Mouse (Mus musculus) forebrain, embryonic 11.5 days (tissue): ENCODE measurements around the gene Krcc1. TPM values are rescaled to one million over a fixed set of nuclear protein-coding genes. Genes with fewer than 3 reads are reported as not detected.

ENCODE experiments used
- ATAC-seq: fragments of 200-750 bp; cut with Nextera tagmentation; replicated peaks from 2 replicates; pipeline ENCODE4 v1.8.0; 2017; ENCODE audit warnings: moderate TSS enrichment; ENCODE audit not compliant: low FRiP score
- DNase-seq: peaks from one replicate; pipeline ENCODE4 v3.0.0-alpha.2; 2017; ENCODE audit warnings: low spot score
- H3K27ac ChIP-seq: fragments of 300-500 bp; sonication (generic); 2 replicates; pipeline ENCODE4 v1.5.1; 2014; ENCODE audit warnings: low read depth, low read length
- H3K27me3 ChIP-seq: fragments of 300-500 bp; sonication (generic); 2 replicates; pipeline ENCODE4 v1.6.1; 2014; ENCODE audit warnings: mild to moderate bottlenecking, low read length, mixed read lengths; ENCODE audit not compliant: control insufficient read depth, insufficient read depth
- H3K36me3 ChIP-seq: fragments of 300-500 bp; sonication (generic); 2 replicates; pipeline ENCODE4 v1.6.1; 2014; ENCODE audit warnings: mild to moderate bottlenecking, low read length, moderate library complexity, mixed read lengths; ENCODE audit not compliant: control insufficient read depth, insufficient read depth
- H3K4me1 ChIP-seq: fragments of 300-500 bp; sonication (generic); replicated peaks from 2 replicates; pipeline ENCODE4 v1.6.1; 2014; ENCODE audit warnings: low read length, mixed read lengths; ENCODE audit not compliant: control insufficient read depth, insufficient read depth
- H3K4me2 ChIP-seq: fragments of 300-500 bp; sonication (generic); 2 replicates; pipeline ENCODE4 v1.6.1; 2014; ENCODE audit warnings: low read depth, mild to moderate bottlenecking, low read length, moderate library complexity, mixed read lengths; ENCODE audit not compliant: severe bottlenecking
- H3K4me3 ChIP-seq: fragments of 300-500 bp; sonication (generic); 2 replicates; pipeline ENCODE4 v1.5.1; 2014; ENCODE audit warnings: low read depth, low read length
- H3K9ac ChIP-seq: fragments of 300-500 bp; sonication (generic); 2 replicates; pipeline ENCODE4 v1.6.1; 2014; ENCODE audit warnings: low read length
- H3K9me3 ChIP-seq: fragments of 300-500 bp; sonication (generic); 2 replicates; pipeline ENCODE4 v1.6.1; 2016; ENCODE audit warnings: low read length, mixed read lengths; ENCODE audit not compliant: control insufficient read depth
- WGBS: fragments of 180-500 bp; shearing (Covaris S2); extraction: QIAGEN DNeasy Blood & Tissue Kit; methylation state at CpG from one replicate; pipeline ENCODE4 v1.1.7; 2014; 5-methylcytosine and 5-hydroxymethylcytosine counted together
- polyA plus RNA-seq: library from polyadenylated mRNA; unstranded; fragments of >200 nt; fragmentation: Nextera tagmentation; extraction: Ambion mirVana; gene quantifications from 2 replicates; pipeline ENCODE4 v1.2.1, GENCODE M21; 2014

Gene Krcc1
- polyA plus RNA-seq: 31.1 and 37.1 TPM in 2 replicates

DNA sequence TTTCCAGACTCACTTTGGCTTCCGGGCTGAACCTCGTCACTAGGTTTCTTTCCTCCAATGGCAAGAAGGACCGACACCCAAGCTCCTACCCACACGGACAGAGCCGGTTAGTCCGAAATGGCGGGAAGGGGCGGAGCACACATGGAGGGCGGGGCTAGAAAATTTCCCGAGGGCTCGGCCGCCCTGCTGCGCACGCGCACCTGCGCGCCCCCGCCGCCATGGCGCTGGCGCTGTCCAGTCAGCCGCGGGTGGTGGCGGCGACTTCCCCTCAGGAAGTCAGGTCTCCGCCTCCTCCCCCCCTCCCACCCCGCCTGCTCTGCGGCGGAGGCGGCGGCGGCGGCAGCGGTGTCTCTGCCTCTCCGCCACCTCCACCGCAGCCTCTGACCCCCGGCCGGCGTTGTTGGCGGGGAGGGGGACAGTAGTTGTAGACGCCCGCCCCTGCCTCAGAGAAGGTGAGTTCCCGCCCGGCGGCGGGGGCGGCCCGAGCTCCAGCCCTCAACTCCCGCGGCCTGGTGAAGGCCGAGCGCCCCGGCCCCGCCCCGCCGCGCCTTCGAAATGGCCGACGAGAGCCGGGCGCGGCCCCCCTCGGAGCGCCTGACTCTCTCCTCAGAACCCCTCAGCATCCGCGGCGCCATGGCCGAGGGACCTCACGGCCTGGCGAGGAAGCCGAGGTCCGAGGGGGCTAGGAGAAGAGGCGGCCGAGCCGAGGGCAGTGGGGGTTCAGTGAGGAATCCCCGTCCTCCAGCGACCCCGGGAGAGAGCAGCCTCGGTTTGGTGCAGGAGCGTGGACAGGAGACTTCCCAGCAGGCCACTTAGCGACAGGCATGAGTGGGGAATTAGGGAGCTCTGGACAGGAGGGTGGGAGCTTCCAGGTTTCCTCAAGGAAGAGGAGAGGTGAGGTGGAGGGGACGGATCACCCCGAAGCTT, at the start of gene Krcc1:
TSS of gene Krcc1 (plus strand) at position 289 of the 927 bp plus-strand sequence.
- Histone ChIP-seq H3K36me3 (no peaks in the 10 kb centered on the region), H3K4me3 (peak within 1 kb of the TSS; percentile 90), H3K9me3 (no peaks in the 10 kb centered on the region), H3K4me2 (peak within 1 kb of the TSS; percentile 79), H3K9ac (peak within 1 kb of the TSS; percentile 98), H3K27ac (peak within 1 kb of the TSS; percentile 88), H3K4me1 (peaks cover 6% of the 10 kb centered on the region; the same call in 1 of the 2 replicates), H3K27me3 (no peaks in the 10 kb centered on the region)
- DNase-seq (peak; percentile 98), ATAC-seq (peak; percentile 93)
- under 1% methylated on average over 67 of the region's 84 CpGs for WGBS

GRCm38 (mm10) chr6:71224184-71224943, 47.1 kb upstream of the Krcc1 start:
- Histone ChIP-seq H3K4me1 (no peaks in the 10 kb centered on the region; the same call in 1 of the 2 replicates), H3K4me3 (no peak overlapping the region), H3K9me3 (no peaks in the 10 kb centered on the region), H3K9ac (no peak overlapping the region), H3K27ac (no peak overlapping the region), H3K27me3 (no peaks in the 10 kb centered on the region), H3K36me3 (no peaks in the 10 kb centered on the region), H3K4me2 (no peak overlapping the region)
- 84% methylated on average over 3 of the region's 3 CpGs for WGBS
- ATAC-seq: no peak
- no peak for DNase-seq

DNA sequence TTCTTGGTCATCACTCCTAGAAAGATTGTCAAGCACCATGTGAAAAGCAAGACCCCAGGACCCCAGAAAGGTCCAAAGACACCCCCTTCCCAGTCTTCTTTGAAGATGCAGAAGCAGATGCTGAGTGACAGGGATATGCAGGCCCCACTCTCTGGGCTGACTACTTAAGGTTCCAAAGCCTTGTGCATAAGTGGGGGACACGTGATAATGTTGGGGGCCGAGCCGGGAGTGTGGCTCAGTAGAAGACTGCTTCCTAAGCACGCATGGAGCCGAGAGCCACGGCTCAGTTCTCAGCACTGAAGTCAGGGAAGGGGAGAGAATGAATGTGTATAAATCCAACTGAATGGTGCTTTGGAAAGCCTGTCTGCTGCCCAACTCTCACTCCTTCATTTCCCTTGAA, 44.9 kb upstream of the Krcc1 start:
- no peaks in the 10 kb centered on the region; the same call in 1 of the 2 replicates for H3K4me1 ChIP-seq
- ATAC-seq (no peak), DNase-seq (no peak)
- H3K36me3 ChIP-seq: no peaks in the 10 kb centered on the region
- H3K27me3 ChIP-seq: no peaks in the 10 kb centered on the region
- H3K4me2 ChIP-seq: no peak overlapping the region
- H3K27ac ChIP-seq: no peak overlapping the region
- H3K4me3 ChIP-seq: no peak overlapping the region
- no peaks in the 10 kb centered on the region for H3K9me3 ChIP-seq
- 34% methylated on average over 6 of the region's 6 CpGs for WGBS
- no peak overlapping the region for H3K9ac ChIP-seq

- Histone ChIP-seq H3K27me3 (no peaks in the 10 kb centered on the region), H3K4me3 (no peak overlapping the region), H3K9me3 (no peaks in the 10 kb centered on the region), H3K27ac (no peak overlapping the region), H3K9ac (no peak overlapping the region), H3K4me1 (no peaks in the 10 kb centered on the region; the same call in 1 of the 2 replicates), H3K36me3 (no peaks in the 10 kb centered on the region), H3K4me2 (no peak overlapping the region)
- ATAC-seq: 0 out of 2 replicates have a peak, but pooled peaks have one; percentile 36
- no peak for DNase-seq
- 4% methylated on average over 7 of the region's 7 CpGs for WGBS
These were observed 44.2 kb upstream of the Krcc1 start for GRCm38 (mm10) chr6:71227157-71227770.

DNA sequence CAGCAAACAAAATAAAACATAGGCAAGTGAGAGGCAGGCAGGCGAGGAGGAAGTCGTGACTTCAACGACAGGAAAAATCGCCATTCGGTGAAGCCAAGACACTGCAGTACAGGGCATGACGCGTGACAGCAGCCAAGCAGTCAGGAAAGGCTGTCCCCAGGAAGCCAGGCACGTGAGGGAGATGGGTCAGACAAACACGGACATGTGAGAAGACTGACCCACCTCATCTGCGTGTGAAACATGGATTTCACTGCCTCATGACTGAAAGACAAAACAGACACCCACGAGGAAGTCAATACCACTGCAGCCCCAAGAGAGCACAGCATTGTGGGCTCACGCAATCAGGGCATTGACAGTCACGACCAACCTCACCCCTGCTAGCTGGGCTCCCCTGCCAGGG, 36.4 kb upstream of the Krcc1 start:
- no peak for DNase-seq
- Histone ChIP-seq H3K36me3 (no peaks in the 10 kb centered on the region), H3K27ac (no peak overlapping the region), H3K9me3 (no peaks in the 10 kb centered on the region), H3K4me3 (no peak overlapping the region), H3K27me3 (no peaks in the 10 kb centered on the region), H3K4me2 (no peak overlapping the region), H3K4me1 (no peaks in the 10 kb centered on the region), H3K9ac (no peak overlapping the region)
- 88% methylated on average over 13 of the region's 13 CpGs for WGBS
- ATAC-seq: no peak

DNA sequence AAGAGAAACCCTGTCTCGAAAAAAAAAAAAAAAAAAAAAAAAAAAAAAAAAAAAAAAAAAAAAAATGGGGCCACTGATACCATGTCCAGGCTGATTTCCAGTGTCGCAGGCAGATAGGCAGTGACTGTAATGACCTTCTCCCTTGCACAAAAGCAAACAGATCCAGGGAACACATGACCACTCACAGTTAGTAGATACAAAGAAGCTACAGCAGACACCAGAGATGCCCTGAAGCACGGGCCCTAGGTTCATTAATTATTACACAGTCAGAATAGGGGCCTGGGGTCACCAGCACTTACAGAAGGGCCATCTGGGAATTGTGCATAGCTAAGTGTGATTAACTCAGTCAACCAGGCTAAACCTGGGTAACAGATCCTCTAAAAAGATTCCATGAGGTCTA, 35.5 kb upstream of the Krcc1 start:
- no peak overlapping the region for H3K4me3 ChIP-seq
- no peak overlapping the region for H3K4me2 ChIP-seq
- no peaks in the 10 kb centered on the region for H3K4me1 ChIP-seq
- WGBS: 72% methylated on average over 3 of the region's 3 CpGs
- DNase-seq: no peak
- no peaks in the 10 kb centered on the region for H3K27me3 ChIP-seq
- H3K27ac ChIP-seq: no peak overlapping the region
- no peak overlapping the region for H3K9ac ChIP-seq
- ATAC-seq: no peak
- no peaks in the 10 kb centered on the region for H3K9me3 ChIP-seq
- H3K36me3 ChIP-seq: no peaks in the 10 kb centered on the region

DNA sequence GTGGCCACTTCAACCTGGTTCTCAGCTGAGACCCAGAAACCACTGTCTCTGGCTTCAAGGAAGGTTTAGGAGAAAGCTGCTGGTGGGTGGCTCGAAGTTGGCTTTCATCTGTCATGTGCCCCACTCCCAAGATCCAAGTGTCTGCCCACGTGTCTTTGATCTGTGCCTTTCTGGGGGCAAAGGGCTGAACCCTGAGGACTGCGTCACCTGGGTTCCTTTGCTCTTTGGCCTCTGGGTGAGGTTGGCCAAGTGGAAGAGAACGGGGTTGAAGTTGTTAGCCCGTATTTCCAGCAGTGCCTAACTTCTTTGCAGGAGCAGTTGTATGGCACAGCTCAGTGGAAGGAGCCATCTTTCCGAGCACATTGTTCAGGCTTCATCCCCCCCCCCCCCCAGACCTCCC, 35.0 kb upstream of the Krcc1 start:
- 79% methylated on average over 6 of the region's 6 CpGs for WGBS

GRCm38 (mm10) chr6:71237031-71237431, 34.4 kb upstream of the Krcc1 start:
- Histone ChIP-seq H3K4me1 (no peaks in the 10 kb centered on the region), H3K9me3 (no peaks in the 10 kb centered on the region), H3K9ac (no peak overlapping the region), H3K36me3 (no peaks in the 10 kb centered on the region), H3K27ac (no peak overlapping the region), H3K27me3 (no peaks in the 10 kb centered on the region), H3K4me2 (no peak overlapping the region), H3K4me3 (no peak overlapping the region)
- no peak for ATAC-seq
- DNase-seq: no peak
- WGBS: 87% methylated on average over 6 of the region's 6 CpGs

More for the DNA sequence above, 35.0 kb upstream of the Krcc1 start:
- H3K36me3 ChIP-seq: no peaks in the 10 kb centered on the region
- H3K9me3 ChIP-seq: no peaks in the 10 kb centered on the region
- DNase-seq (no peak), ATAC-seq (no peak)
- no peak overlapping the region for H3K4me2 ChIP-seq
- no peak overlapping the region for H3K4me3 ChIP-seq
- no peaks in the 10 kb centered on the region for H3K27me3 ChIP-seq
- H3K27ac ChIP-seq: no peak overlapping the region
- H3K4me1 ChIP-seq: no peaks in the 10 kb centered on the region
- no peak overlapping the region for H3K9ac ChIP-seq
